Comparison of ENCODE assay signal across 8 mouse cellular contexts in the genomic region with DNA sequence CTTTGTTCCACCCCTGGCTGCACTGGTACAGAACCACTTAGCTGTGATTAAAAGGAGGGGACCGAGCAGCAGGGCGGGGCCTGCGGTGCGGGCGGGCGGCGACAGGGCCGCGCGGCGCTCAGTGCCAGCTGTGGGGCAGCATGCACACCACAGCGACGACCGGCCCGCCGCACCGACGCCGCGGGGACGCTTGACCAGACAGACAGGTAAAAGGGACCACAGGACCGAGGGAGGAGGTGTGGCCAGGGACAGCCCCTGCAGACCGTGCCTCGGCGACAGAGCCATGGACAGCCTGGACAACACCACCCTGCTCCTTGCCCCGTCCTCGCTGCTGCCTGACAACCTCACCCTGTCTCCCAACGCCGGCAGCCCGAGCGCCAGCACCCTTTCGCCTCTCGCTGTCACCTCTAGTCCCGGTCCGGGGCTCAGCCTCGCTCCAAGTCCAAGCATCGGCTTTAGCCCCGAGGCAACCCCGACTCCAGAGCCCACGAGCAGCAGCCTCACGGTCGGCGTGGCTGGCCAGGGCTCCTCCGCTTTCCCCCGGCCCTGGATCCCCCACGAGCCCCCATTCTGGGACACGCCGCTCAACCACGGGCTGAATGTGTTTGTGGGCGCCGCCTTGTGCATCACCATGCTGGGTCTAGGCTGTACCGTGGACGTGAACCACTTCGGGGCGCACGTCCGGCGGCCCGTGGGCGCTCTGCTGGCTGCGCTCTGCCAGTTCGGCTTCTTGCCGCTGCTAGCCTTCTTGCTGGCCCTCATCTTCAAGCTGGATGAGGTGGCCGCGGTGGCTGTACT. TPM values are rescaled to one million over a fixed set of nuclear protein-coding genes. Genes with fewer than 3 reads are reported as not detected.
DNase-seq lines count a peak whose midpoint lies in the region; ATAC-seq and TF ChIP-seq lines count a peak whose summit lies in the region.

A gene (plus strand): TSS at position 100 of the 798 bp plus-strand sequence.

- H3K79me2 ChIP-seq in heart, adult 2 months (replicated peaks; ENCODE audit: control insufficient read depth, insufficient read depth, low read length) = no peaks in the 10 kb centered on the region

- no peak for TF ChIP-seq CTCF in heart, adult 2 months (IDR thresholded peaks at IDR 0.05)
- TF ChIP-seq CTCF in intestine, postnatal 0 days (IDR thresholded peaks at IDR 0.05; ENCODE audit: low read depth) = peak; percentile 6; the same call in 1 of the 2 replicates

- no peak within 1 kb of the TSS for H3K27ac ChIP-seq in heart, adult 2 months
- no peak within 1 kb of the TSS for H3K27ac ChIP-seq in forebrain, embryonic 12.5 days
- H3K27ac ChIP-seq in intestine, postnatal 0 days (ENCODE audit: low read depth, low read length) = no peak within 1 kb of the TSS

- no peaks in the 10 kb centered on the region for H3K9me3 ChIP-seq in forebrain, embryonic 12.5 days
- H3K9me3 ChIP-seq in intestine, postnatal 0 days (ENCODE audit: control insufficient read depth) = no peaks in the 10 kb centered on the region

- H3K4me3 ChIP-seq in heart, adult 2 months = peak within 1 kb of the TSS; percentile 39
- peak within 1 kb of the TSS; percentile 44 for H3K4me3 ChIP-seq in forebrain, embryonic 12.5 days (replicated peaks)
- peak within 1 kb of the TSS; percentile 43 for H3K4me3 ChIP-seq in intestine, postnatal 0 days (ENCODE audit: low read depth, low read length)

- no peak for TF ChIP-seq POLR2A in heart, adult 2 months (IDR thresholded peaks at IDR 0.05; ENCODE audit: insufficient read depth, low read depth, low read length)

- peaks cover 10% of the 10 kb centered on the region for H3K27me3 ChIP-seq in heart, adult 2 months (ENCODE audit: control insufficient read depth, insufficient read depth, low read length)
- H3K27me3 ChIP-seq in forebrain, embryonic 12.5 days = peaks cover 37% of the 10 kb centered on the region
- peaks cover 13% of the 10 kb centered on the region for H3K27me3 ChIP-seq in intestine, postnatal 0 days (replicated peaks; ENCODE audit: control insufficient read depth, insufficient read depth, low read length)

- intact Hi-C loops in heart, adult 2 months (cut with DNase I) = no loop called here

- peak within 1 kb of the TSS; percentile 70 for H3K4me2 ChIP-seq in forebrain, embryonic 12.5 days
- peak within 1 kb of the TSS; percentile 66 for H3K4me2 ChIP-seq in intestine, postnatal 0 days (replicated peaks; ENCODE audit: low read depth)

- peak; percentile 94 for ATAC-seq in forebrain, embryonic 12.5 days (ENCODE audit: low FRiP score)
- ATAC-seq in intestine, postnatal 0 days = 0 out of 2 replicates have a peak, but pooled peaks have one; percentile 38
- peak; percentile 22; the same call in 1 of the 2 replicates for ATAC-seq in megakaryocyte, adult 5-6 weeks (ENCODE audit: poor library complexity, severe bottlenecking)

- DNase-seq in heart, adult 2 months = peak in 1 of 2 experiments; percentile 41
- no peak for DNase-seq in heart, adult 9 months (ENCODE audit: low spot score in 2 of 2)
- DNase-seq in R1 (ENCODE audit: low read depth, low spot score) = peak; percentile 32
- DNase-seq in spleen, adult 18-20 months = no peak
- DNase-seq in layer of hippocampus, adult 9-10 months (ENCODE audit: low spot score) = no peak

- H3K9ac ChIP-seq in heart, adult 2 months (ENCODE audit: low read depth, low read length) = peak within 1 kb of the TSS; percentile 58
- H3K9ac ChIP-seq in forebrain, embryonic 12.5 days = peak within 1 kb of the TSS; percentile 51
- no peak within 1 kb of the TSS for H3K9ac ChIP-seq in intestine, postnatal 0 days (ENCODE audit: low read depth, low read length)

- TF ChIP-seq EP300 in heart, adult 2 months (IDR thresholded peaks at IDR 0.05; ENCODE audit: insufficient read depth, low read depth, low read length) = no peak

- no peaks in the 10 kb centered on the region for H3K36me3 ChIP-seq in heart, adult 2 months (ENCODE audit: control insufficient read depth, insufficient read depth, low read length)
- H3K36me3 ChIP-seq in forebrain, embryonic 12.5 days (replicated peaks) = no peaks in the 10 kb centered on the region
- H3K36me3 ChIP-seq in intestine, postnatal 0 days (ENCODE audit: control insufficient read depth, insufficient read depth) = no peaks in the 10 kb centered on the region

- WGBS in heart, adult 2 months = 7% methylated on average over 64 of the region's 65 CpGs
- WGBS in forebrain, embryonic 12.5 days = 9% methylated on average over 65 of the region's 65 CpGs
- WGBS in intestine, postnatal 0 days = 10% methylated on average over 63 of the region's 65 CpGs

- H3K4me1 ChIP-seq in heart, adult 2 months (ENCODE audit: control insufficient read depth, insufficient read depth, low read length) = no peaks in the 10 kb centered on the region
- peaks cover 7% of the 10 kb centered on the region; the same call in 1 of the 2 replicates for H3K4me1 ChIP-seq in forebrain, embryonic 12.5 days
- no peaks in the 10 kb centered on the region for H3K4me1 ChIP-seq in intestine, postnatal 0 days (replicated peaks; ENCODE audit: control insufficient read depth, insufficient read depth, low read length)

RNA-seq across cellular contexts. Expression of the gene that starts here (rescaled TPM):
- total RNA-seq in heart, adult 2 months (2021) = under 1 TPM in 1 of 2 experiments, not detected in 1; 0.16 TPM
- 0.37 and 0.76 TPM in 2 replicates for polyA plus RNA-seq in heart, adult 2 months (2012; rRNA removed)
- polyA plus RNA-seq in forebrain, embryonic 12.5 days (2016; fragmentation: Nextera tagmentation; extraction: Ambion mirVana) = 12.7 and 25.0 TPM in 2 replicates
- 5.1 and 6.3 TPM in 2 replicates for polyA plus RNA-seq in intestine, postnatal 0 days (2015; fragmentation: Nextera tagmentation; extraction: Ambion mirVana)
- total RNA-seq in megakaryocyte, adult 5-6 weeks (2015) = not detected in 2 replicates
- total RNA-seq in megakaryocyte, adult 5-6 weeks (2017) = not detected in 2 replicates

Comparison
In these comparisons a context has a peak if more than half of its experiments do, and no peak if none do; other contexts are left out.
1. Peak in ATAC-seq in megakaryocyte, adult 5-6 weeks; RNA of the gene not detected or under 1 TPM.
2. ATAC-seq: peak in every context shown above with its lines; median percentile 94 in forebrain, embryonic 12.5 days; 38 in intestine, postnatal 0 days; 22 in megakaryocyte, adult 5-6 weeks.